Mouse (Mus musculus) megakaryocyte, embryonic 14.5 days (primary cell): ENCODE results near the gene Kcnt2.

Experiments used
- FLI1 ChIP-seq: IDR thresholded peaks from 2 replicates; pipeline ENCODE4 v1.6.1; 2012; ENCODE audit warnings: low read length, inconsistent platforms, mixed read lengths
- GATA1 ChIP-seq: IDR thresholded peaks from 3 replicates; pipeline ENCODE4 v1.6.1; 2012; ENCODE audit warnings: mixed read lengths, low read length, inconsistent platforms, borderline replicate concordance

DNA sequence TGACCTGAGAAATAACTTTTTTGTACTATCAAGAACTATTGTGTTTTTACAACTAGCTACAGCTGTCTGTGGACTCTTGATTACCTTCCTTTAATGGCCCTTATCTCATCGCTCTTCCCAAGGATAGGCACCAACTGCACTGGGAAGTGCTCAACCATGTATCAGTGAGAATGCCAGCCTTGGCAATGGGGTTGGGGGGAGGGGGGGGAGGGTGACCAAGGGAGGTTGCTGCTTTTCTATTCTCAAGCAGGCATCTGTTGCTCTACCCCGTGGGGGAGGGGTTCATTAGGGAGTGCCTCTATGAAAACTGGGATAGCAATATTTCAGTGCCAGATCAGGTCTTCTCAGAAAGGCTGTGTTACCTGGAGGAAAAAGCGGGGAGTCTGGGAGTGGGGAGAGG is 342.3 kb downstream of the Kcnt2 start:
- no peak for TF ChIP-seq FLI1
- TF ChIP-seq GATA1, result no peak
